Mouse (Mus musculus): ENCODE data around the gene Cltb. TPM values are rescaled to one million over a fixed set of nuclear protein-coding genes. Genes with fewer than 3 reads are reported as not detected.
A peak's percentile ranks its signal among the peaks of the same experiment; 100 is the strongest.

Gene Cltb
- polyA plus RNA-seq, 1 experiment: 32.3 TPM

- no peaks in the 10 kb centered on the region for H3K36me3 ChIP-seq (ENCODE audit: control insufficient read depth, insufficient read depth)
- peaks cover 17% of the 10 kb centered on the region for H3K79me2 ChIP-seq (ENCODE audit: control insufficient read depth, insufficient read depth)
- H3K79me3 ChIP-seq (ENCODE audit: low read depth): peaks cover 17% of the 10 kb centered on the region
- H3ac ChIP-seq (ENCODE audit: control insufficient read depth, insufficient read length, low read depth): no peak overlapping the region
- H3K27me3 ChIP-seq (ENCODE audit: control insufficient read depth, insufficient read depth, insufficient read length): no peaks in the 10 kb centered on the region
- TF ChIP-seq FOSL1 (IDR thresholded peaks at IDR 0.05; ENCODE audit: insufficient read depth, low read length, poor library complexity, severe bottlenecking) (no peak), CEBPB (IDR thresholded peaks at IDR 0.05; ENCODE audit: low read depth) (no peak), MAX (IDR thresholded peaks at IDR 0.05) (no peak), MYOG (IDR thresholded peaks at IDR 0.05; ENCODE audit: control insufficient read depth, extremely low read depth, insufficient read length) (no peak), USF1 (IDR thresholded peaks at IDR 0.05; ENCODE audit: low read depth) (no peak), MYOD1 (IDR thresholded peaks at IDR 0.05; ENCODE audit: control insufficient read depth, insufficient read length, low read depth) (no peak), CTCF (IDR thresholded peaks at IDR 0.05; ENCODE audit: control insufficient read depth, insufficient read depth, insufficient read length) (no peak)
- no peak overlapping the region for H3K4me3 ChIP-seq (ENCODE audit: insufficient read depth, poor library complexity, severe bottlenecking)
Observed at GRCm38 (mm10) chr13:54568380-54568779, 42.8 kb downstream of the Cltb start.

GRCm38 (mm10) chr13:54565594-54566345 is 45.4 kb downstream of the Cltb start:
- Histone ChIP-seq H3K36me3 (ENCODE audit: control insufficient read depth, insufficient read depth) (no peaks in the 10 kb centered on the region), H3ac (ENCODE audit: control insufficient read depth, insufficient read length, low read depth) (no peak overlapping the region), H3K27me3 (ENCODE audit: control insufficient read depth, insufficient read depth, insufficient read length) (no peaks in the 10 kb centered on the region), H3K79me3 (ENCODE audit: low read depth) (peaks cover 26% of the 10 kb centered on the region), H3K4me3 (ENCODE audit: insufficient read depth, poor library complexity, severe bottlenecking) (peak overlapping the region; percentile 96), H3K79me2 (ENCODE audit: control insufficient read depth, insufficient read depth) (peaks cover 38% of the 10 kb centered on the region)
- peak; percentile 29 for TF ChIP-seq CTCF (IDR thresholded peaks at IDR 0.05; ENCODE audit: control insufficient read depth, insufficient read depth, insufficient read length)
- no peak for TF ChIP-seq USF1 (IDR thresholded peaks at IDR 0.05; ENCODE audit: low read depth)
- TF ChIP-seq FOSL1 (IDR thresholded peaks at IDR 0.05; ENCODE audit: insufficient read depth, low read length, poor library complexity, severe bottlenecking): no peak

- Histone ChIP-seq H3K79me3 (ENCODE audit: low read depth) (peaks cover 26% of the 10 kb centered on the region), H3K27me3 (ENCODE audit: control insufficient read depth, insufficient read depth, insufficient read length) (no peaks in the 10 kb centered on the region), H3ac (ENCODE audit: control insufficient read depth, insufficient read length, low read depth) (peak within 1 kb of the TSS; percentile 92), H3K4me3 (ENCODE audit: insufficient read depth, poor library complexity, severe bottlenecking) (peak within 1 kb of the TSS; percentile 96), H3K79me2 (ENCODE audit: control insufficient read depth, insufficient read depth) (peaks cover 38% of the 10 kb centered on the region), H3K36me3 (ENCODE audit: control insufficient read depth, insufficient read depth) (peaks cover 2% of the 10 kb centered on the region)
- no peak for TF ChIP-seq MAX (IDR thresholded peaks at IDR 0.05)
- TF ChIP-seq USF1 (IDR thresholded peaks at IDR 0.05; ENCODE audit: low read depth): no peak
- no peak for TF ChIP-seq MYOD1 (IDR thresholded peaks at IDR 0.05; ENCODE audit: control insufficient read depth, insufficient read length, low read depth)
- TF ChIP-seq FOSL1 (IDR thresholded peaks at IDR 0.05; ENCODE audit: insufficient read depth, low read length, poor library complexity, severe bottlenecking): no peak
- TF ChIP-seq CTCF (IDR thresholded peaks at IDR 0.05; ENCODE audit: control insufficient read depth, insufficient read depth, insufficient read length): no peak
- TF ChIP-seq CEBPB (IDR thresholded peaks at IDR 0.05; ENCODE audit: low read depth): no peak
- TF ChIP-seq MYOG (IDR thresholded peaks at IDR 0.05; ENCODE audit: control insufficient read depth, extremely low read depth, insufficient read length): no peak
Observed at GRCm38 (mm10) chr13:54565201-54565581, 46.0 kb downstream of the Cltb start, which contains the start of gene 4833439L19Rik. TSS of gene 4833439L19Rik (minus strand) at chr13:54565435.

GRCm38 (mm10) chr13:54564232-54565200 is 46.6 kb downstream of the Cltb start:
- H3K79me2 ChIP-seq (ENCODE audit: control insufficient read depth, insufficient read depth): peaks cover 38% of the 10 kb centered on the region
- no peak for TF ChIP-seq CTCF (IDR thresholded peaks at IDR 0.05; ENCODE audit: control insufficient read depth, insufficient read depth, insufficient read length)
- TF ChIP-seq MYOD1 (IDR thresholded peaks at IDR 0.05; ENCODE audit: control insufficient read depth, insufficient read length, low read depth): no peak
- TF ChIP-seq MAX (IDR thresholded peaks at IDR 0.05): no peak
- TF ChIP-seq USF1 (IDR thresholded peaks at IDR 0.05; ENCODE audit: low read depth): no peak
- no peak for TF ChIP-seq MYOG (IDR thresholded peaks at IDR 0.05; ENCODE audit: control insufficient read depth, extremely low read depth, insufficient read length)
- TF ChIP-seq CEBPB (IDR thresholded peaks at IDR 0.05; ENCODE audit: low read depth): no peak
- TF ChIP-seq FOSL1 (IDR thresholded peaks at IDR 0.05; ENCODE audit: insufficient read depth, low read length, poor library complexity, severe bottlenecking): no peak
- H3K27me3 ChIP-seq (ENCODE audit: control insufficient read depth, insufficient read depth, insufficient read length): no peaks in the 10 kb centered on the region
- peaks cover 26% of the 10 kb centered on the region for H3K79me3 ChIP-seq (ENCODE audit: low read depth)
- H3K36me3 ChIP-seq (ENCODE audit: control insufficient read depth, insufficient read depth): peaks cover 9% of the 10 kb centered on the region
- H3K4me3 ChIP-seq (ENCODE audit: insufficient read depth, poor library complexity, severe bottlenecking): peak overlapping the region; percentile 96
- H3ac ChIP-seq (ENCODE audit: control insufficient read depth, insufficient read length, low read depth): peak overlapping the region; percentile 92

GRCm38 (mm10) chr13:54562562-54562961 is 48.6 kb downstream of the Cltb start:
- Histone ChIP-seq H3K4me3 (ENCODE audit: insufficient read depth, poor library complexity, severe bottlenecking) (no peak overlapping the region), H3K27me3 (ENCODE audit: control insufficient read depth, insufficient read depth, insufficient read length) (no peaks in the 10 kb centered on the region), H3K79me3 (ENCODE audit: low read depth) (peaks cover 26% of the 10 kb centered on the region), H3K36me3 (ENCODE audit: control insufficient read depth, insufficient read depth) (peaks cover 29% of the 10 kb centered on the region), H3ac (ENCODE audit: control insufficient read depth, insufficient read length, low read depth) (no peak overlapping the region), H3K79me2 (ENCODE audit: control insufficient read depth, insufficient read depth) (peaks cover 38% of the 10 kb centered on the region)
- TF ChIP-seq MYOG (IDR thresholded peaks at IDR 0.05; ENCODE audit: control insufficient read depth, extremely low read depth, insufficient read length): no peak
- peak; percentile 33 for TF ChIP-seq MYOD1 (IDR thresholded peaks at IDR 0.05; ENCODE audit: control insufficient read depth, insufficient read length, low read depth)
